Mouse (Mus musculus) heart, adult 2 months (tissue): Measurements from ENCODE around the gene Pnkd.

Experiments used
- CTCF ChIP-seq: fragments of 200-600 bp; IDR thresholded peaks from 2 replicates; pipeline ENCODE4 v1.8.1; 2022; ENCODE audit warnings: antibody characterized with exemption, mild to moderate bottlenecking, moderate library complexity
- EP300 ChIP-seq: fragments of 200-500 bp; IDR thresholded peaks from 2 replicates; pipeline ENCODE4 v1.6.1; 2011; ENCODE audit warnings: low read depth, low read length, control low read depth; ENCODE audit not compliant: insufficient read depth

- TF ChIP-seq CTCF (no peak), EP300 (no peak)
These were observed 99.8 kb downstream of the Pnkd start for GRCm38 (mm10) chr1:74384525-74384924.
